Mouse (Mus musculus) myocyte (in vitro differentiated cells): ENCODE data around the gene Zcchc3. TPM values are rescaled to one million over a fixed set of nuclear protein-coding genes. Genes with fewer than 3 reads are reported as not detected.

Experiments used
- H3K27me3 ChIP-seq: one replicate; pipeline ENCODE4 v1.6.1; 2011; ENCODE audit not compliant: control insufficient read depth, insufficient read depth, insufficient read length
- H3K36me3 ChIP-seq: one replicate; pipeline ENCODE4 v1.6.1; 2011; ENCODE audit not compliant: control insufficient read depth, insufficient read depth
- H3K4me2 ChIP-seq: one replicate; pipeline ENCODE4 v1.6.1; 2011; ENCODE audit warnings: low read depth, control low read depth
- H3K4me3 ChIP-seq: one replicate; pipeline ENCODE4 v1.5.1; 2011; ENCODE audit warnings: mild to moderate bottlenecking, control low read depth, moderate library complexity
- H3K79me2 ChIP-seq: one replicate; pipeline ENCODE4 v1.6.1; 2011; ENCODE audit not compliant: control insufficient read depth, insufficient read depth
- H3ac ChIP-seq: one replicate; pipeline ENCODE4 v1.6.1; 2011; ENCODE audit not compliant: control insufficient read depth, insufficient read length
- CEBPB ChIP-seq: IDR thresholded peaks from 2 replicates; pipeline ENCODE4 v1.6.1; 2011; ENCODE audit warnings: mild to moderate bottlenecking, moderate library complexity; ENCODE audit not compliant: poor library complexity, insufficient read depth, severe bottlenecking
- E2F4 ChIP-seq: IDR thresholded peaks from one replicate; pipeline ENCODE4 v1.6.1; 2011; ENCODE audit warnings: mild to moderate bottlenecking, control low read depth, moderate library complexity; ENCODE audit not compliant: insufficient read depth
- MAX ChIP-seq: IDR thresholded peaks from one replicate; pipeline ENCODE4 v1.6.1; 2011; ENCODE audit warnings: low read depth, mild to moderate bottlenecking, control low read depth
- MYOD1 ChIP-seq, 3 experiments: IDR thresholded peaks; one replicate each; pipeline ENCODE4 v1.6.1; 2011; ENCODE audit warnings: control low read depth in 2 of 3, low read depth in 2 of 3, mild to moderate bottlenecking in 2 of 3, moderate library complexity in 1 of 3; ENCODE audit not compliant: insufficient read length in 2 of 3, control insufficient read depth in 1 of 3
- MYOG ChIP-seq, 3 experiments: IDR thresholded peaks; one replicate each; pipeline ENCODE4 v1.6.1; 2011; ENCODE audit warnings: control low read depth in 2 of 3, low read depth in 2 of 3, mild to moderate bottlenecking in 2 of 3; ENCODE audit not compliant: insufficient read length in 2 of 3, control insufficient read depth in 1 of 3, insufficient read depth in 1 of 3
- POLR2A ChIP-seq: IDR thresholded peaks from one replicate; pipeline ENCODE4 v1.6.1; 2011; ENCODE audit warnings: low read depth, mild to moderate bottlenecking, control low read depth, moderate library complexity; ENCODE audit not compliant: insufficient read length
- POLR2AphosphoS2 ChIP-seq: IDR thresholded peaks from one replicate; pipeline ENCODE4 v1.6.1; 2011; ENCODE audit warnings: low read depth, control low read depth; ENCODE audit not compliant: insufficient read length
- REST ChIP-seq: IDR thresholded peaks from one replicate; pipeline ENCODE4 v1.6.1; 2011; ENCODE audit warnings: mild to moderate bottlenecking, control low read depth, moderate library complexity; ENCODE audit not compliant: insufficient read depth, insufficient read length
- SRF ChIP-seq: IDR thresholded peaks from one replicate; pipeline ENCODE4 v1.6.1; 2011; ENCODE audit warnings: low read depth; ENCODE audit not compliant: control insufficient read depth, insufficient read length
- TCF12 ChIP-seq: IDR thresholded peaks from one replicate; pipeline ENCODE4 v1.6.1; 2011; ENCODE audit warnings: mild to moderate bottlenecking, control low read depth; ENCODE audit not compliant: poor library complexity, insufficient read depth, severe bottlenecking
- TCF3 ChIP-seq: IDR thresholded peaks from one replicate; pipeline ENCODE4 v1.6.1; 2011; ENCODE audit warnings: low read depth, control low read depth; ENCODE audit not compliant: insufficient read length
- USF1 ChIP-seq: IDR thresholded peaks from one replicate; pipeline ENCODE4 v1.6.1; 2011; ENCODE audit warnings: low read depth, mild to moderate bottlenecking, control low read depth, moderate library complexity
- polyA plus RNA-seq: library from polyadenylated mRNA; unstranded; fragments of >200 nt; fragmentation: generic; extraction: Trizol; gene quantifications from one replicate; pipeline ENCODE4 v1.2.1, GENCODE M21; 2012; ENCODE audit warnings: missing spikeins

Zcchc3 gene
- polyA plus RNA-seq, 1 experiment: not detected

GRCm38 (mm10) chr2:152415287-152415686 is 460 bp upstream of the Zcchc3 start, which contains the start of gene 6820408C15Rik:
Gene 6820408C15Rik (plus strand): TSS chr2:152415587.
- Histone ChIP-seq H3K27me3 (peaks cover 14% of the 10 kb centered on the region), H3K36me3 (no peaks in the 10 kb centered on the region), H3K4me2 (no peak within 1 kb of the TSS), H3K79me2 (no peaks in the 10 kb centered on the region), H3K4me3 (no peak within 1 kb of the TSS), H3ac (no peak within 1 kb of the TSS)
- no peak for TF ChIP-seq MYOD1 (IDR thresholded peaks at IDR 0.05; ENCODE audit: control insufficient read depth in 1 of 3, insufficient read length in 2 of 3, low read depth in 2 of 3)

GRCm38 (mm10) chr2:152413765-152414584 is 852 bp downstream of the Zcchc3 start:
- no peak overlapping the region for H3K4me2 ChIP-seq
- no peak for TF ChIP-seq E2F4
- no peak for TF ChIP-seq MYOG (IDR thresholded peaks at IDR 0.05; ENCODE audit: control insufficient read depth in 1 of 3, insufficient read depth in 1 of 3, insufficient read length in 2 of 3, low read depth in 2 of 3)
- no peak overlapping the region for H3K4me3 ChIP-seq
- no peaks in the 10 kb centered on the region for H3K79me2 ChIP-seq
- H3K36me3 ChIP-seq: no peaks in the 10 kb centered on the region
- peaks cover 15% of the 10 kb centered on the region for H3K27me3 ChIP-seq
- no peak overlapping the region for H3ac ChIP-seq

GRCm38 (mm10) chr2:152413158-152413764 is 1.6 kb downstream of the Zcchc3 start:
- Histone ChIP-seq H3K4me3 (no peak overlapping the region), H3K4me2 (no peak overlapping the region), H3K36me3 (no peaks in the 10 kb centered on the region), H3K79me2 (no peaks in the 10 kb centered on the region), H3ac (no peak overlapping the region), H3K27me3 (peaks cover 15% of the 10 kb centered on the region)
- TF ChIP-seq MYOD1 (IDR thresholded peaks at IDR 0.05; ENCODE audit: control insufficient read depth in 1 of 3, insufficient read length in 2 of 3, low read depth in 2 of 3) (no peak), USF1 (no peak), SRF (no peak), POLR2AphosphoS2 (no peak), TCF12 (no peak), CEBPB (no peak), MAX (no peak), MYOG (IDR thresholded peaks at IDR 0.05; ENCODE audit: control insufficient read depth in 1 of 3, insufficient read depth in 1 of 3, insufficient read length in 2 of 3, low read depth in 2 of 3) (no peak), POLR2A (no peak), REST (no peak), E2F4 (no peak), TCF3 (no peak)

- Histone ChIP-seq H3K27me3 (peaks cover 11% of the 10 kb centered on the region), H3K4me3 (no peak overlapping the region), H3K79me2 (no peaks in the 10 kb centered on the region), H3K4me2 (no peak overlapping the region), H3ac (no peak overlapping the region), H3K36me3 (no peaks in the 10 kb centered on the region)
- TF ChIP-seq POLR2AphosphoS2 (no peak), MYOG (IDR thresholded peaks at IDR 0.05; ENCODE audit: control insufficient read depth in 1 of 3, insufficient read depth in 1 of 3, insufficient read length in 2 of 3, low read depth in 2 of 3) (no peak), E2F4 (no peak), SRF (no peak), TCF12 (no peak), POLR2A (no peak), USF1 (no peak), TCF3 (no peak), MAX (no peak), CEBPB (no peak), MYOD1 (IDR thresholded peaks at IDR 0.05; ENCODE audit: control insufficient read depth in 1 of 3, insufficient read length in 2 of 3, low read depth in 2 of 3) (no peak)
Observed at GRCm38 (mm10) chr2:152412526-152413157, 2.2 kb downstream of the Zcchc3 start.

- TF ChIP-seq CEBPB (no peak), USF1 (no peak), TCF12 (no peak), SRF (no peak), REST (no peak), E2F4 (no peak), MYOG (IDR thresholded peaks at IDR 0.05; ENCODE audit: control insufficient read depth in 1 of 3, insufficient read depth in 1 of 3, insufficient read length in 2 of 3, low read depth in 2 of 3) (no peak), POLR2AphosphoS2 (no peak), MAX (no peak), MYOD1 (IDR thresholded peaks at IDR 0.05; ENCODE audit: control insufficient read depth in 1 of 3, insufficient read length in 2 of 3, low read depth in 2 of 3) (no peak), TCF3 (no peak), POLR2A (no peak)
- Histone ChIP-seq H3K79me2 (no peaks in the 10 kb centered on the region), H3K36me3 (no peaks in the 10 kb centered on the region), H3K4me2 (no peak overlapping the region), H3ac (no peak overlapping the region), H3K4me3 (no peak overlapping the region), H3K27me3 (peaks cover 11% of the 10 kb centered on the region)
Observed at GRCm38 (mm10) chr2:152411471-152411870, 3.4 kb downstream of the Zcchc3 start.
